Mouse (Mus musculus) intestine, postnatal 0 days (tissue): ENCODE results near the gene Eif4e2. TPM values are rescaled to one million over a fixed set of nuclear protein-coding genes. Genes with fewer than 3 reads are reported as not detected.

Experiments
- ATAC-seq: fragments of 200-750 bp; cut with Nextera tagmentation; 2 replicates; pipeline ENCODE4 v1.8.0; 2017; ENCODE audit warnings: mild to moderate bottlenecking, moderate TSS enrichment, moderate library complexity
- H3K27ac ChIP-seq: fragments of 300-500 bp; sonication (generic); 2 replicates; pipeline ENCODE4 v1.5.1; 2014; ENCODE audit warnings: mild to moderate bottlenecking, low read depth, low read length, moderate library complexity
- H3K27me3 ChIP-seq: fragments of 300-500 bp; sonication (generic); replicated peaks from 2 replicates; pipeline ENCODE4 v1.6.1; 2014; ENCODE audit warnings: low read length, mixed read lengths; ENCODE audit not compliant: control insufficient read depth, insufficient read depth
- H3K36me3 ChIP-seq: fragments of 300-500 bp; sonication (generic); 2 replicates; pipeline ENCODE4 v1.6.1; 2014; ENCODE audit warnings: mild to moderate bottlenecking, moderate library complexity; ENCODE audit not compliant: control insufficient read depth, insufficient read depth
- H3K4me1 ChIP-seq: fragments of 300-500 bp; sonication (generic); replicated peaks from 2 replicates; pipeline ENCODE4 v1.6.1; 2014; ENCODE audit warnings: antibody characterized with exemption, low read length, mixed read lengths; ENCODE audit not compliant: control insufficient read depth, insufficient read depth
- H3K4me2 ChIP-seq: fragments of 300-500 bp; sonication (generic); replicated peaks from 2 replicates; pipeline ENCODE4 v1.6.1; 2014; ENCODE audit warnings: low read depth, mild to moderate bottlenecking, moderate library complexity
- H3K4me3 ChIP-seq: fragments of 300-500 bp; sonication (generic); 2 replicates; pipeline ENCODE4 v1.5.1; 2014; ENCODE audit warnings: low read depth, low read length
- H3K9ac ChIP-seq: fragments of 300-500 bp; sonication (generic); 2 replicates; pipeline ENCODE4 v1.6.1; 2014; ENCODE audit warnings: mild to moderate bottlenecking, low read depth, low read length
- H3K9me3 ChIP-seq: fragments of 300-500 bp; sonication (generic); 2 replicates; pipeline ENCODE4 v1.6.1; 2016; ENCODE audit warnings: mixed run types; ENCODE audit not compliant: control insufficient read depth
- CTCF ChIP-seq: sonication (generic); IDR thresholded peaks from 2 replicates; pipeline ENCODE4 v1.5.1; 2016; ENCODE audit warnings: low read depth, mild to moderate bottlenecking, control low read depth, antibody characterized with exemption, moderate library complexity
- WGBS: fragments of 180-500 bp; shearing (Covaris S2); extraction: QIAGEN DNeasy Blood & Tissue Kit; methylation state at CpG from one replicate; pipeline ENCODE4 v1.1.7; 2014; 5-methylcytosine and 5-hydroxymethylcytosine counted together
- polyA plus RNA-seq: library from polyadenylated mRNA; unstranded; fragments of >200 nt; fragmentation: Nextera tagmentation; extraction: Ambion mirVana; gene quantifications from 2 replicates; pipeline ENCODE4 v1.2.1, GENCODE M21; 2015

The Eif4e2 gene
- polyA plus RNA-seq, 1 experiment from 2014 or later: 179 TPM

DNA sequence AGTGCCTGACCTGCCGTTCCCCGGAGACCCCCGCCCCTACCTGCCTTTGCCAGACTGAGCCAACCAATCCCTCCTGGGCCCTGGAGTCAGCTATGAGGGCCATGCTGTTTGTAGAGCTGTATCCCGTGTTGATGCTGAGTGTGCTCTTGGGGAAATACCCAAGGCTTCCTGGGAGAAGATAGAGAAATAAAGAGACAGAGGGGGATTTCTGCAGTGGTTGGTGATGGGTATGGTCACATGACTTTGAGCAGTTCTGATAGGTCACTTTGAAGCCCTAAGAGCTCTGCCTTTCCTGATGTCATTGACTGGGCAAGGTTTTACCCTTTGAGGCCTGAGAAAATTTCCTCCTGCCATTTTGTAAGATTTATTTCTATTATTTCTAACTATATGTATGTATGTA is 2.3 kb upstream of the Eif4e2 start:
- Histone ChIP-seq H3K9me3 (no peaks in the 10 kb centered on the region), H3K27me3 (peaks cover 10% of the 10 kb centered on the region), H3K36me3 (no peaks in the 10 kb centered on the region), H3K4me1 (peaks cover 13% of the 10 kb centered on the region; the same call in 1 of the 2 replicates), H3K4me2 (no peak overlapping the region), H3K27ac (no peak overlapping the region), H3K4me3 (no peak overlapping the region), H3K9ac (no peak overlapping the region)
- 88% methylated on average over 4 of the region's 4 CpGs for WGBS
- no peak for TF ChIP-seq CTCF
- ATAC-seq: no peak

DNA sequence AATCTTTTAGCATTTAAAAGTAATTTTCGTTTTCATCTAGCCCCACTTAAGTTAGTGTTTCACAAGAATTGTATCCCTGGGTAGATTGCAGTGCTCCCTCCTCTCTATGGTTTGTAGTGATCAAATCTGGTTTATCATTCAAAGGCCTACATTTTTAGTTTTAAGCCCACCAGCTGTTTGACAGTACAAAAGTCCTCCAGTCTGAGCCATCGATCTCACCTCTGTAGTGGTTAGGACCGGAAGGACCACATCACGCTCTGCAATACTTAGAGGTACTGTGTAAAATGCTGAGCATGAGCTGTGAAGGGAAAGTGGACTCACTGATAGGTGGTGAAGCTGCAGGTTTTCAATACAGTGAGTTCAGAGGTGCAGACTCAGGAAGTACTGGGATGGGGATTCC is 1.0 kb downstream of the Eif4e2 start:
- Histone ChIP-seq H3K4me2 (peak overlapping the region; percentile 81), H3K4me1 (peaks cover 13% of the 10 kb centered on the region; the same call in 1 of the 2 replicates), H3K4me3 (peak overlapping the region; percentile 90), H3K9ac (peak overlapping the region; percentile 97), H3K36me3 (peaks cover 3% of the 10 kb centered on the region), H3K9me3 (no peaks in the 10 kb centered on the region), H3K27ac (peak overlapping the region; percentile 100), H3K27me3 (no peaks in the 10 kb centered on the region)
- ATAC-seq: no peak
- WGBS: 3% methylated on average over 4 of the region's 4 CpGs
- TF ChIP-seq CTCF: no peak

DNA sequence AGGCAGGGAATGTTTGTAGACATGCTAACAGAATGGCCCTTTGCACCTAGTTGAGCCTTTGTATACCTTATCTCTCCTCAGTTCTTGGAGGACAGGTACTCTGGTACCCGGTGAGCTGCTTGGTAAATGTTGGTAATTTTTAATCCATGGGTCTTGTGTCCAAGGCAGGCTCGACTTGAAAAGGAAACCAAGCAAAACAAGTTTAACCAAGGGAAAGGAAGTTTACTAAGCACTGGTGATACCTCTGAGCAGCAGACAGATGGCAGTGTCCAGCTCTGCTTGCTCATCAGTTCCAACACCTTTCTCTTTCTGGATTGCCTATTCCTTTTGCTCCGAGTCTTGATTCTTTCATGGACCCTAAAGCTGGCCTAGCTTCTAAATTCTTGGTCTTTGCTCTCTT is 4.2 kb downstream of the Eif4e2 start:
- no peak overlapping the region for H3K9ac ChIP-seq
- TF ChIP-seq CTCF: peak; percentile 78
- H3K9me3 ChIP-seq: no peaks in the 10 kb centered on the region
- ATAC-seq: no peak
- no peaks in the 10 kb centered on the region for H3K27me3 ChIP-seq
- no peak overlapping the region for H3K4me2 ChIP-seq
- H3K4me1 ChIP-seq: peaks cover 13% of the 10 kb centered on the region; the same call in 1 of the 2 replicates
- WGBS: 34% methylated on average over 3 of the region's 3 CpGs
- H3K27ac ChIP-seq: no peak overlapping the region
- H3K36me3 ChIP-seq: peaks cover 35% of the 10 kb centered on the region
- H3K4me3 ChIP-seq: no peak overlapping the region

DNA sequence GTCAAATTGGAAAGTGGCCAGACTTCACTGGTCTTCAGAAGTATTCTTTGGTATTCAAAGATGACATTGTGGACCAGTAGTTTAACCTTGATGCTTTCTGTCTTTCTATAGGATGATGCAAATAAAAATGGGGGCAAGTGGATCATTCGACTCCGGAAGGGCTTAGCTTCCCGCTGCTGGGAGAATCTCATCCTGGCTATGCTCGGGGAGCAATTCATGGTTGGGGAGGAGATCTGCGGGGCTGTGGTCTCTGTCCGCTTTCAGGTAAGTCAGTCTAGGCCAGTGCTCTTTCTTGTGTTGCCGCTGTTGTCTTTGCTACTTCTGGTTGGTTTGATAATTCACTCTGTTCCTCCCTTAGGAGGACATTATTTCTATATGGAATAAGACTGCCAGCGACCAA is 12.0 kb downstream of the Eif4e2 start:
- no peak overlapping the region for H3K27ac ChIP-seq
- H3K36me3 ChIP-seq: peaks cover 98% of the 10 kb centered on the region
- TF ChIP-seq CTCF: no peak
- no peaks in the 10 kb centered on the region for H3K27me3 ChIP-seq
- H3K9ac ChIP-seq: no peak overlapping the region
- 94% methylated on average over 8 of the region's 8 CpGs for WGBS
- no peaks in the 10 kb centered on the region for H3K9me3 ChIP-seq
- H3K4me3 ChIP-seq: no peak overlapping the region
- no peak overlapping the region for H3K4me2 ChIP-seq
- H3K4me1 ChIP-seq: no peaks in the 10 kb centered on the region
- no peak for ATAC-seq

DNA sequence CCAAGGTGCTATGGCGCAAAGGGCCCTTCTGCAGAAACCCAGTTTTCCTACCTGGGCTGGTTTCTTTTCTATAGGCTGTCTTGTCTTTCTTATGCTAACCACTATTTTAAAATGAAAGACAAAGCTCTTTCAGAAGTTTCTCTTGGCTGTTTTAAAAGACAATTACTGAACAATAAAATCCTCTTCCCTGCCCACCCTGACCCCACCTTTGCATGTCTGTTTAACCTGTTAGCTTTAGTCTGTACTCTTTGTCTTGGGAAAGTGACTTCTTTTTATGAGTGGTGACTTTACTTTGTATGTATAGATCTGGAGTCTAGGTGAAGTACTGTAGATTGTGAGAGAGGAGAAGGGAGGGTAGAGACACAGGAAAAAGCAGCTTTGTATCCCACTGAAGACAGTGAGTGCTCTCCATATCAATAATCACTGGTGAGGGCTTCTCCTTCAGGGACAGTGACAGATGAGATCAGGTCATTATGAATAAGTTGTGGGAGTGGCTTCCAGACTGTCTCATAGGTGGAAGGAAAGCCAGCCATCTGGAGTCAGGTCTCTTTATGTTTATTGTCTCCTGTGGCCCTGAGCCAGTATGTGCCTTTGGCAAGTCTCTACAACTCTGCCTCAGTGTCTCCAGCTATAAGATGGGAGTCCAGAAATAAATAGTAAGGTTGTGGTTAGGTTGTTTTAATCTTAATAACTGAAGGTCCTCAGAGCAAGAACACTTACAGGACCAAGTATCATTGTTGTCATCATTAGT is 12.9 kb downstream of the Eif4e2 start:
- H3K9ac ChIP-seq: no peak overlapping the region
- no peak for TF ChIP-seq CTCF
- peaks cover 96% of the 10 kb centered on the region for H3K36me3 ChIP-seq
- H3K4me2 ChIP-seq: no peak overlapping the region
- no peak overlapping the region for H3K27ac ChIP-seq
- H3K9me3 ChIP-seq: no peaks in the 10 kb centered on the region
- ATAC-seq: no peak
- WGBS: 100% methylated on average over 1 of the region's 1 CpGs
- H3K4me1 ChIP-seq: no peaks in the 10 kb centered on the region
- H3K4me3 ChIP-seq: no peak overlapping the region
- H3K27me3 ChIP-seq: no peaks in the 10 kb centered on the region

DNA sequence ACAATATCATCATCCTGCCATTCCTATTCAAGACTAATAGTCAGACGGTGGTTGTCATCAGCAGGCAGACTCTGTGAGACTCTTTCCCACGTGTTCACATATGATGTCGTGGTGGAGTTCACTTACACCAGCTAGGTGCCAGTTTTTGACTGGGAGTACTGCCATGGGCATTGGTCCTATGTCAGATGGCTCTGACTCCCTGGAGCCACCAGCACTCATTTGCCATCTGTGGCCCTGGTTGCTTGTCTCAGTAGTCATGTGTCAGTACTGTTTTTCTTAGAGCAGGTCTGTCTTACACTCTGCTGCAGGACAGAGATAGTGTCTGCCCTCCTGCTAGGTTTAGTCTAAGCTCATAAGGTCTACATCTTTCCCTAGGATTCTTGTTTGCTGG is 13.4 kb downstream of the Eif4e2 start:
- Histone ChIP-seq H3K4me1 (no peaks in the 10 kb centered on the region), H3K4me2 (no peak overlapping the region), H3K36me3 (peaks cover 91% of the 10 kb centered on the region), H3K27me3 (no peaks in the 10 kb centered on the region), H3K4me3 (no peak overlapping the region), H3K9me3 (no peaks in the 10 kb centered on the region), H3K27ac (no peak overlapping the region), H3K9ac (no peak overlapping the region)
- WGBS: 95% methylated on average over 3 of the region's 3 CpGs
- TF ChIP-seq CTCF: no peak
- no peak for ATAC-seq

DNA sequence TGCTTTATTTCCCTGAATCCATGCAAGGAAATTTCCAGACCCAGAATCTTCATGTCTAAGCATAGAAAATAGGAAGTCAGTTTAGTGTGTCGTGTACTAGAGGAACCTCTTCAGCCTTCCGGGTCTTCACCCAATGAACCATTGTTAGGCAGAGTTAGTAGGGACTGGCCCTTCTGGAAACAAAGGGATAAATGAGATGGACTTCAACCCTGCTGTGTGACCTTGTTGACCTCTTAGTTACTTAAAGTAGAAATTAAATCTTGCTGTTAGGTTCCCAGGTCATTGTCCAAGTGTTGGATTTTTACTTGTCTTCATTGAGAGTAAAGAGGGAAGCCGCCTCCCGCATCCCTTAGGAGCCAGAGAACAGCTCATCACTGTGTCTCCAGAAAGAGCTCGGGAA is 16.9 kb downstream of the Eif4e2 start:
- H3K27ac ChIP-seq: no peak overlapping the region
- peaks cover 83% of the 10 kb centered on the region for H3K36me3 ChIP-seq
- no peaks in the 10 kb centered on the region for H3K9me3 ChIP-seq
- no peak overlapping the region for H3K4me3 ChIP-seq
- ATAC-seq: no peak
- no peak for TF ChIP-seq CTCF
- no peak overlapping the region for H3K9ac ChIP-seq
- H3K4me2 ChIP-seq: no peak overlapping the region
- WGBS: 87% methylated on average over 5 of the region's 5 CpGs
- no peaks in the 10 kb centered on the region for H3K27me3 ChIP-seq
- no peaks in the 10 kb centered on the region for H3K4me1 ChIP-seq
